Comparison of ENCODE assay signal across 11 mouse cellular contexts in genomic region chr1:135507572-135508348, GRCm38 (mm10).
DNase-seq lines count a peak whose midpoint lies in the region; ATAC-seq lines count a peak whose summit lies in the region.
"Had no signal": no experiment of that assay in that cellular context is flagged by ENCODE, and none has a peak within 500 bp of the region (broad histone marks: within the 10 kb centered on the region; RNA-seq: fewer than 3 reads in every experiment).

No protein-coding gene starts in this region.

- H3K27me3 ChIP-seq in heart, embryonic 13.5 days (replicated peaks): no peaks in the 10 kb centered on the region
- peaks cover 8% of the 10 kb centered on the region; the same call in 1 of the 2 replicates for H3K27me3 ChIP-seq in limb, embryonic 15.5 days

- 45% methylated on average over 14 of the region's 14 CpGs for WGBS in heart, embryonic 13.5 days
- 22% methylated on average over 14 of the region's 14 CpGs for WGBS in limb, embryonic 15.5 days

- no peaks in the 10 kb centered on the region for H3K9me3 ChIP-seq in heart, embryonic 13.5 days
- no peaks in the 10 kb centered on the region for H3K9me3 ChIP-seq in limb, embryonic 15.5 days

- DNase-seq in heart, postnatal 36 days: no peak
- peak; percentile 87 for DNase-seq in ZHBTc4 (ENCODE audit: low read depth, low spot score)
- no peak for DNase-seq in adrenal gland, postnatal 25 days
- no peak for DNase-seq in lung, postnatal 4 days
- DNase-seq in right cerebral cortex, postnatal 4 days: no peak
- DNase-seq: adrenal gland, postnatal 14 days; cerebellum, postnatal 14 days had no signal

- intact Hi-C loops in heart, postnatal 36 days (cut with DNase I): no loop called here

- peak overlapping the region; percentile 73 for H3K4me3 ChIP-seq in heart, embryonic 13.5 days
- no peak overlapping the region for H3K4me3 ChIP-seq in limb, embryonic 15.5 days

- no peak for ATAC-seq in heart, embryonic 13.5 days (ENCODE audit: extremely low read depth, insufficient number of reproducible peaks, low FRiP score, low TSS enrichment)
- peak; percentile 30 to 48; a peak in 3 of 4 replicates for ATAC-seq in hematopoietic stem cell, adult 5-6 weeks (replicated peaks in 1 of 2; ENCODE audit: insufficient read depth in 1 of 2, low FRiP score in 2 of 2, low TSS enrichment in 1 of 2, low read depth in 1 of 2, poor library complexity in 2 of 2, severe bottlenecking in 2 of 2)
- ATAC-seq in limb, embryonic 15.5 days (ENCODE audit: insufficient number of reproducible peaks, low FRiP score, low TSS enrichment, low read depth): no peak

- H3K9ac ChIP-seq in heart, embryonic 13.5 days: peak overlapping the region; percentile 90
- 0 out of 2 replicates have a peak overlapping the region, but pooled peaks have one; percentile 1 for H3K9ac ChIP-seq in limb, embryonic 15.5 days
- H3K9ac ChIP-seq: liver, embryonic 14.5 days had no signal

- H3K4me1 ChIP-seq in heart, embryonic 13.5 days: peaks cover 85% of the 10 kb centered on the region
- peaks cover 43% of the 10 kb centered on the region for H3K4me1 ChIP-seq in limb, embryonic 15.5 days

- H3K36me3 ChIP-seq in heart, embryonic 13.5 days: peaks cover 30% of the 10 kb centered on the region
- no peaks in the 10 kb centered on the region for H3K36me3 ChIP-seq in limb, embryonic 15.5 days

- H3K4me2 ChIP-seq in heart, embryonic 13.5 days: peak overlapping the region; percentile 77
- peak overlapping the region; percentile 26 for H3K4me2 ChIP-seq in limb, embryonic 15.5 days

- H3K27ac ChIP-seq in heart, embryonic 13.5 days (replicated peaks): no peak overlapping the region
- H3K27ac ChIP-seq in limb, embryonic 15.5 days: no peak overlapping the region
- H3K27ac ChIP-seq: liver, embryonic 14.5 days had no signal

Comparison
In these comparisons a context has a peak if more than half of its experiments do, and no peak if none do; other contexts are left out.
1. ATAC-seq: peak in hematopoietic stem cell, adult 5-6 weeks (2 of 2); none in heart, embryonic 13.5 days (single experiment) and limb, embryonic 15.5 days (single experiment).